Mouse (Mus musculus): ENCODE data around the gene Plcg2. TPM values are rescaled to one million over a fixed set of nuclear protein-coding genes. Genes with fewer than 3 reads are reported as not detected.

Plcg2 gene
- total and polyA plus RNA-seq, 2 experiments from 2014 or later = 1.1 to 1.8 TPM

GRCm38 (mm10) chr8:117480516-117480915, 17.6 kb upstream of the Plcg2 start:
- H3K4me1 ChIP-seq (ENCODE audit: insufficient read depth) = no peaks in the 10 kb centered on the region
- no peak for TF ChIP-seq CTCF (IDR thresholded peaks at IDR 0.05; ENCODE audit: low read depth)
- H3K9ac ChIP-seq = no peak overlapping the region
- WGBS = 62% methylated on average over 5 of the region's 5 CpGs
- H3K27me3 ChIP-seq (ENCODE audit: insufficient read depth, low read length) = no peaks in the 10 kb centered on the region
- H3K4me3 ChIP-seq (ENCODE audit: low read depth, low read length) = no peak overlapping the region
- H3K36me3 ChIP-seq (ENCODE audit: insufficient read depth) = no peaks in the 10 kb centered on the region
- H3K27ac ChIP-seq (ENCODE audit: low read depth, low read length) = no peak overlapping the region
- DNase-seq (peak; percentile 34), ATAC-seq (no peak)
- 0 out of 2 replicates have a peak, but pooled peaks cover 4% of the 10 kb centered on the region for H3K9me3 ChIP-seq (ENCODE audit: low read length)
- no peak overlapping the region for H3K4me2 ChIP-seq (ENCODE audit: low read depth)

GRCm38 (mm10) chr8:117481830-117482229, 16.3 kb upstream of the Plcg2 start:
- ATAC-seq (no peak), DNase-seq (no peak)
- H3K27me3 ChIP-seq (ENCODE audit: insufficient read depth, low read length) = no peaks in the 10 kb centered on the region
- H3K4me2 ChIP-seq (ENCODE audit: low read depth) = no peak overlapping the region
- no peaks in the 10 kb centered on the region for H3K36me3 ChIP-seq (ENCODE audit: insufficient read depth)
- 0 out of 2 replicates have a peak, but pooled peaks cover 4% of the 10 kb centered on the region for H3K9me3 ChIP-seq (ENCODE audit: low read length)
- WGBS = 94% methylated on average over 5 of the region's 5 CpGs
- no peak for TF ChIP-seq CTCF (IDR thresholded peaks at IDR 0.05; ENCODE audit: low read depth)
- H3K4me1 ChIP-seq (ENCODE audit: insufficient read depth) = no peaks in the 10 kb centered on the region
- H3K4me3 ChIP-seq (ENCODE audit: low read depth, low read length) = no peak overlapping the region
- no peak overlapping the region for H3K9ac ChIP-seq
- no peak overlapping the region for H3K27ac ChIP-seq (ENCODE audit: low read depth, low read length)

GRCm38 (mm10) chr8:117484731-117485130, 13.4 kb upstream of the Plcg2 start:
- Histone ChIP-seq H3K9ac (no peak overlapping the region), H3K4me1 (ENCODE audit: insufficient read depth) (no peaks in the 10 kb centered on the region), H3K4me3 (ENCODE audit: low read depth, low read length) (no peak overlapping the region), H3K27me3 (ENCODE audit: insufficient read depth, low read length) (no peaks in the 10 kb centered on the region), H3K4me2 (ENCODE audit: low read depth) (no peak overlapping the region), H3K27ac (ENCODE audit: low read depth, low read length) (no peak overlapping the region), H3K9me3 (ENCODE audit: low read length) (0 out of 2 replicates have a peak, but pooled peaks cover 3% of the 10 kb centered on the region), H3K36me3 (ENCODE audit: insufficient read depth) (no peaks in the 10 kb centered on the region)
- DNase-seq = no peak
- 83% methylated on average over 8 of the region's 8 CpGs for WGBS
- no peak for ATAC-seq
- no peak for TF ChIP-seq CTCF (IDR thresholded peaks at IDR 0.05; ENCODE audit: low read depth)

DNA sequence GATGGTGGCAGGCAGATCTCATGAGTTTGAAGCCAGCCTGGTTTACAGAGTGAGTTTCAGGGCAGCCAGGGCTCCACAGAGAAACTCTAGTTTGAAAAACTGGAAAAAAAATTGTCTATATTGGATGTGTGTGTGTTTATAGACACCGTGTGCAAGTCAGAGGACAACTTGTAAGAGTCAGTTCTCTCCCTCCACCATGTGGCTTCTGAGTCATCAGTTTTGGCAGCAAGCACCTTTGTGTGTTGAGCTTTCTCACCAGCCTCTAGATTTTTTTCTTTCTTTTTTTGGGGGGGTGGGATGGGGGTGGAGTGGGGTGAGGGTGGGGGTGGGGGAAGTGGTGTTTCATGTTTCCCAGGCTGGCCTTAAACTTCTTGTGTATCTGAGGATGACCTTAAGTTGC, 12.8 kb upstream of the Plcg2 start:
- H3K27ac ChIP-seq (ENCODE audit: low read depth, low read length) = no peak overlapping the region
- ATAC-seq (no peak), DNase-seq (no peak)
- TF ChIP-seq CTCF (IDR thresholded peaks at IDR 0.05; ENCODE audit: low read depth) = no peak
- H3K9me3 ChIP-seq (ENCODE audit: low read length) = no peaks in the 10 kb centered on the region
- H3K27me3 ChIP-seq (ENCODE audit: insufficient read depth, low read length) = no peaks in the 10 kb centered on the region
- H3K36me3 ChIP-seq (ENCODE audit: insufficient read depth) = no peaks in the 10 kb centered on the region
- H3K4me3 ChIP-seq (ENCODE audit: low read depth, low read length) = no peak overlapping the region
- H3K9ac ChIP-seq = no peak overlapping the region
- 77% methylated on average over 1 of the region's 1 CpGs for WGBS
- H3K4me2 ChIP-seq (ENCODE audit: low read depth) = no peak overlapping the region
- no peaks in the 10 kb centered on the region for H3K4me1 ChIP-seq (ENCODE audit: insufficient read depth)

DNA sequence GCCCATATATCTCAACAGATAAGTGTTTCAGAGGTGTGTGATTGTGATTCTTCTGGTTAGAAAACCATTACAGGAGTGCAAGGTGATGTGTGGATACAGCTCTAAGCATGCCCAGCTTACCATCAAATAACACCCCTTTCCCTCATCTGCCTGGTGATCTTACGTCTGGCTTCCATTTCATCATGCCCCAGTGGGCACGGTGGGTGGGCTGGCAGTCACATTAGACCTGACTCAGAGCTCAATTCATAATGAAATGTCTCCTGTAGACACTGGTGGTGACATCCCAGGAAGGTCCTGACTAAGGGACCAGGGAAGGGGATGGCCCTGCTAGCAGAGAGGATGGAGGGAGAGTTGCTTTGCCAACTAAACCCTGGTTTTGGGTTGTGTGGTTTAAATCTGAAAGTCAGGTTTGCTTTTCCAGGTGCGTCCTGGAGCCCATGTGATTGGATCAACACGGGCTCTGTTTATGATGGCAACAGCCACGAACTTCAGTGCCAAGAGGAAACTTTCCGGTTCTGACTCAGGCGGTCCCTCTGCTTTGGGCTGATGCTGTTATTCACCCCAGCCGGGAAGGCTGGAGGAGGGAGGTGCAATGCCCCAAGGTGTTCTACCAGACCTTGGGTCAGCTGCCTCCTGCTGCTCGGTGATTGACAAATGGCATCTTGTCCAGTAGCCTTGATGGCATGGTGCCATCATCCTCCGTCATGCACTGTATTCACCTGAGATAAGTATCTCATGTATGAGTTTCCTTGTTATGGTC, 9.7 kb upstream of the Plcg2 start:
- no peak for DNase-seq
- no peak for ATAC-seq
- Histone ChIP-seq H3K36me3 (ENCODE audit: insufficient read depth) (no peaks in the 10 kb centered on the region), H3K4me1 (ENCODE audit: insufficient read depth) (no peaks in the 10 kb centered on the region), H3K9me3 (ENCODE audit: low read length) (no peaks in the 10 kb centered on the region), H3K27me3 (ENCODE audit: insufficient read depth, low read length) (no peaks in the 10 kb centered on the region), H3K27ac (ENCODE audit: low read depth, low read length) (no peak overlapping the region), H3K4me2 (ENCODE audit: low read depth) (no peak overlapping the region), H3K9ac (no peak overlapping the region), H3K4me3 (ENCODE audit: low read depth, low read length) (no peak overlapping the region)
- WGBS = 79% methylated on average over 10 of the region's 10 CpGs
- TF ChIP-seq CTCF (IDR thresholded peaks at IDR 0.05; ENCODE audit: low read depth) = no peak

- no peak for ATAC-seq
- Histone ChIP-seq H3K9me3 (ENCODE audit: low read length) (no peaks in the 10 kb centered on the region), H3K9ac (no peak overlapping the region), H3K27ac (ENCODE audit: low read depth, low read length) (no peak overlapping the region), H3K4me3 (ENCODE audit: low read depth, low read length) (no peak overlapping the region), H3K4me2 (ENCODE audit: low read depth) (no peak overlapping the region), H3K36me3 (ENCODE audit: insufficient read depth) (no peaks in the 10 kb centered on the region), H3K27me3 (ENCODE audit: insufficient read depth, low read length) (0 out of 2 replicates have a peak, but pooled peaks cover 11% of the 10 kb centered on the region), H3K4me1 (ENCODE audit: insufficient read depth) (no peaks in the 10 kb centered on the region; the same call in 1 of the 2 replicates)
- TF ChIP-seq CTCF (IDR thresholded peaks at IDR 0.05; ENCODE audit: low read depth) = no peak
- 20% methylated on average over 9 of the region's 9 CpGs for WGBS
- no peak for DNase-seq
Observed at GRCm38 (mm10) chr8:117493543-117493942, 4.5 kb upstream of the Plcg2 start.

- no peaks in the 10 kb centered on the region for H3K36me3 ChIP-seq (ENCODE audit: insufficient read depth)
- H3K4me1 ChIP-seq (ENCODE audit: insufficient read depth) = peaks cover 2% of the 10 kb centered on the region; the same call in 1 of the 2 replicates
- no peak overlapping the region for H3K27ac ChIP-seq (ENCODE audit: low read depth, low read length)
- TF ChIP-seq CTCF (IDR thresholded peaks at IDR 0.05; ENCODE audit: low read depth) = no peak
- no peak overlapping the region for H3K4me3 ChIP-seq (ENCODE audit: low read depth, low read length)
- H3K27me3 ChIP-seq (ENCODE audit: insufficient read depth, low read length) = 0 out of 2 replicates have a peak, but pooled peaks cover 16% of the 10 kb centered on the region
- no peak for DNase-seq
- H3K4me2 ChIP-seq (ENCODE audit: low read depth) = no peak overlapping the region
- no peak for ATAC-seq
- no peaks in the 10 kb centered on the region for H3K9me3 ChIP-seq (ENCODE audit: low read length)
- WGBS = 85% methylated on average over 2 of the region's 2 CpGs
- no peak overlapping the region for H3K9ac ChIP-seq
Observed at GRCm38 (mm10) chr8:117494874-117495273, 3.2 kb upstream of the Plcg2 start.

Data from forebrain, postnatal 0 days (tissue).